Mouse (Mus musculus) neural tube, embryonic 15.5 days (tissue): ENCODE data around the gene Ywhag. TPM values are rescaled to one million over a fixed set of nuclear protein-coding genes. Genes with fewer than 3 reads are reported as not detected.

Experiments
- ATAC-seq: fragments of 200-750 bp; cut with Nextera tagmentation; 2 replicates; pipeline ENCODE4 v1.8.0; 2017; ENCODE audit warnings: mild to moderate bottlenecking, moderate TSS enrichment, moderate library complexity; ENCODE audit not compliant: low FRiP score
- H3K27ac ChIP-seq: fragments of 300-500 bp; sonication (generic); replicated peaks from 2 replicates; pipeline ENCODE4 v1.5.1; 2015; ENCODE audit warnings: mild to moderate bottlenecking, inconsistent platforms
- H3K27me3 ChIP-seq: fragments of 300-500 bp; sonication (generic); replicated peaks from 2 replicates; pipeline ENCODE4 v1.6.1; 2015; ENCODE audit warnings: inconsistent platforms
- H3K36me3 ChIP-seq: fragments of 300-500 bp; sonication (generic); 2 replicates; pipeline ENCODE4 v1.6.1; 2015; ENCODE audit warnings: inconsistent platforms
- H3K4me1 ChIP-seq: fragments of 300-500 bp; sonication (generic); 2 replicates; pipeline ENCODE4 v1.6.1; 2015; ENCODE audit warnings: inconsistent platforms
- H3K4me2 ChIP-seq: fragments of 300-500 bp; sonication (generic); 2 replicates; pipeline ENCODE4 v1.6.1; 2015; ENCODE audit warnings: inconsistent platforms, mild to moderate bottlenecking, moderate library complexity
- H3K4me3 ChIP-seq: fragments of 300-500 bp; sonication (generic); replicated peaks from 2 replicates; pipeline ENCODE4 v1.5.1; 2015; ENCODE audit warnings: mild to moderate bottlenecking, inconsistent platforms
- H3K9ac ChIP-seq: fragments of 300-500 bp; sonication (generic); replicated peaks from 2 replicates; pipeline ENCODE4 v1.6.1; 2015; ENCODE audit warnings: mild to moderate bottlenecking, inconsistent platforms
- H3K9me3 ChIP-seq: fragments of 300-500 bp; sonication (generic); replicated peaks from 2 replicates; pipeline ENCODE4 v1.6.1; 2016; ENCODE audit warnings: inconsistent platforms
- WGBS: fragments of 180-500 bp; shearing (Covaris S2); methylation state at CpG from one replicate; pipeline ENCODE4 v1.1.7; 2015; ENCODE audit warnings: mixed read lengths; 5-methylcytosine and 5-hydroxymethylcytosine counted together
- polyA plus RNA-seq: library from polyadenylated mRNA; unstranded; fragments of >200 nt; fragmentation: Nextera tagmentation; extraction: Ambion mirVana; gene quantifications from 2 replicates; pipeline ENCODE4 v1.2.1, GENCODE M21; 2015

Gene Ywhag
- polyA plus RNA-seq, 1 experiment from 2014 or later, result 868 TPM

- peak; percentile 31; the same call in 1 of the 2 replicates for ATAC-seq
- Histone ChIP-seq H3K9me3 (no peaks in the 10 kb centered on the region), H3K4me3 (peak overlapping the region; percentile 35; the same call in 1 of the 2 replicates), H3K4me2 (peak overlapping the region; percentile 66), H3K9ac (no peak overlapping the region), H3K36me3 (peaks cover 3% of the 10 kb centered on the region; the same call in 1 of the 2 replicates), H3K27me3 (no peaks in the 10 kb centered on the region), H3K27ac (peak overlapping the region; percentile 66; the same call in 1 of the 2 replicates), H3K4me1 (peaks cover 25% of the 10 kb centered on the region)
- WGBS, result 14% methylated on average over 8 of the region's 8 CpGs
These were observed 57.2 kb downstream of the Ywhag start for GRCm38 (mm10) chr5:135877180-135877579.

- peaks cover 6% of the 10 kb centered on the region; the same call in 1 of the 2 replicates for H3K36me3 ChIP-seq
- no peak overlapping the region for H3K27ac ChIP-seq
- WGBS, result 56% methylated on average over 9 of the region's 9 CpGs
- no peak for ATAC-seq
- no peak overlapping the region for H3K4me3 ChIP-seq
- peaks cover 7% of the 10 kb centered on the region for H3K27me3 ChIP-seq
- no peak overlapping the region for H3K4me2 ChIP-seq
- peaks cover 15% of the 10 kb centered on the region for H3K4me1 ChIP-seq
- no peak overlapping the region for H3K9ac ChIP-seq
- H3K9me3 ChIP-seq, result no peaks in the 10 kb centered on the region
These were observed 60.7 kb downstream of the Ywhag start for GRCm38 (mm10) chr5:135873753-135874152.

GRCm38 (mm10) chr5:135872996-135873395, 61.4 kb downstream of the Ywhag start:
- ATAC-seq, result no peak
- H3K9me3 ChIP-seq, result no peaks in the 10 kb centered on the region
- H3K27ac ChIP-seq, result no peak overlapping the region
- no peak overlapping the region for H3K4me3 ChIP-seq
- peak overlapping the region; percentile 6; the same call in 1 of the 2 replicates for H3K4me2 ChIP-seq
- peaks cover 15% of the 10 kb centered on the region for H3K4me1 ChIP-seq
- no peak overlapping the region for H3K9ac ChIP-seq
- 24% methylated on average over 16 of the region's 16 CpGs for WGBS
- peaks cover 8% of the 10 kb centered on the region for H3K27me3 ChIP-seq
- H3K36me3 ChIP-seq, result peaks cover 6% of the 10 kb centered on the region; the same call in 1 of the 2 replicates

GRCm38 (mm10) chr5:135870505-135870904, 63.9 kb downstream of the Ywhag start:
- Histone ChIP-seq H3K4me2 (no peak overlapping the region), H3K4me3 (no peak overlapping the region), H3K4me1 (peaks cover 11% of the 10 kb centered on the region), H3K36me3 (peaks cover 6% of the 10 kb centered on the region; the same call in 1 of the 2 replicates), H3K27ac (no peak overlapping the region), H3K9me3 (no peaks in the 10 kb centered on the region), H3K27me3 (peaks cover 8% of the 10 kb centered on the region), H3K9ac (no peak overlapping the region)
- ATAC-seq, result no peak
- 85% methylated on average over 5 of the region's 5 CpGs for WGBS

- WGBS, result 75% methylated on average over 14 of the region's 14 CpGs
- Histone ChIP-seq H3K9me3 (no peaks in the 10 kb centered on the region), H3K4me2 (peak overlapping the region; percentile 73), H3K9ac (no peak overlapping the region), H3K4me3 (no peak overlapping the region), H3K27ac (no peak overlapping the region), H3K27me3 (peaks cover 8% of the 10 kb centered on the region), H3K4me1 (peaks cover 11% of the 10 kb centered on the region), H3K36me3 (peaks cover 6% of the 10 kb centered on the region; the same call in 1 of the 2 replicates)
- no peak for ATAC-seq
These were observed 64.6 kb downstream of the Ywhag start for GRCm38 (mm10) chr5:135869661-135870423.

GRCm38 (mm10) chr5:135868653-135869052, 65.8 kb downstream of the Ywhag start:
- peak overlapping the region; percentile 73 for H3K4me2 ChIP-seq
- 4% methylated on average over 26 of the region's 27 CpGs for WGBS
- peaks cover 8% of the 10 kb centered on the region for H3K27me3 ChIP-seq
- peak overlapping the region; percentile 44 for H3K4me3 ChIP-seq
- H3K9me3 ChIP-seq, result no peaks in the 10 kb centered on the region
- peak overlapping the region; percentile 60 for H3K9ac ChIP-seq
- no peak overlapping the region for H3K27ac ChIP-seq
- H3K4me1 ChIP-seq, result peaks cover 11% of the 10 kb centered on the region
- peak; percentile 26; the same call in 1 of the 2 replicates for ATAC-seq
- H3K36me3 ChIP-seq, result peaks cover 8% of the 10 kb centered on the region; the same call in 1 of the 2 replicates

GRCm38 (mm10) chr5:135867637-135868593, 66.5 kb downstream of the Ywhag start:
- Histone ChIP-seq H3K9ac (peak overlapping the region; percentile 60), H3K4me3 (peak overlapping the region; percentile 44), H3K36me3 (peaks cover 8% of the 10 kb centered on the region; the same call in 1 of the 2 replicates), H3K27ac (peak overlapping the region; percentile 56; the same call in 1 of the 2 replicates), H3K27me3 (peaks cover 8% of the 10 kb centered on the region), H3K4me1 (peaks cover 11% of the 10 kb centered on the region), H3K4me2 (peak overlapping the region; percentile 73), H3K9me3 (no peaks in the 10 kb centered on the region)
- WGBS, result under 1% methylated on average over 76 of the region's 89 CpGs
- ATAC-seq, result peak; percentile 60

- Histone ChIP-seq H3K4me3 (no peak overlapping the region), H3K9ac (no peak overlapping the region), H3K27ac (no peak overlapping the region), H3K27me3 (peaks cover 8% of the 10 kb centered on the region), H3K9me3 (no peaks in the 10 kb centered on the region), H3K4me1 (peaks cover 11% of the 10 kb centered on the region), H3K4me2 (no peak overlapping the region), H3K36me3 (peaks cover 8% of the 10 kb centered on the region; the same call in 1 of the 2 replicates)
- ATAC-seq, result no peak
- 55% methylated on average over 8 of the region's 8 CpGs for WGBS
These were observed 67.8 kb downstream of the Ywhag start for GRCm38 (mm10) chr5:135866662-135867061.

Other genes starting within 250 kb of the Ywhag start
- gene Tmem120a, start 190.2 kb downstream of the Ywhag start, polyA plus RNA-seq, result 73.6 and 88.2 TPM in 2 replicates
- 0.36 and 0.88 TPM in 2 replicates for gene Styxl1, start 156.2 kb downstream of the Ywhag start, polyA plus RNA-seq
- gene Mdh2, start 156.1 kb downstream of the Ywhag start, polyA plus RNA-seq, result 658 and 665 TPM in 2 replicates
- 65.5 and 87.3 TPM in 2 replicates for gene Srrm3, start 127.7 kb downstream of the Ywhag start, polyA plus RNA-seq
- 36.4 and 38.1 TPM in 2 replicates for gene Hspb1, start 46.7 kb downstream of the Ywhag start, polyA plus RNA-seq
- gene Ssc4d, start 39.9 kb upstream of the Ywhag start, polyA plus RNA-seq, result 1.6 and 1.8 TPM in 2 replicates
- 0.14 and 0.27 TPM in 2 replicates for gene Zp3, start 45.5 kb upstream of the Ywhag start, polyA plus RNA-seq
- 22.5 and 25.2 TPM in 2 replicates for gene Dtx2, start 60.2 kb upstream of the Ywhag start, polyA plus RNA-seq
- 1.1 and 3.7 TPM in 2 replicates for gene Upk3b, start 103.9 kb upstream of the Ywhag start, polyA plus RNA-seq
- gene Upk3bl, start 119.9 kb upstream of the Ywhag start, polyA plus RNA-seq, result 1.2 TPM in 1 of 2 replicates, not detected in the other
- gene Rasa4, start 149.3 kb upstream of the Ywhag start, polyA plus RNA-seq, result 19.2 and 21.4 TPM in 2 replicates
- 216 and 226 TPM in 2 replicates for gene Polr2j, start 182.0 kb upstream of the Ywhag start, polyA plus RNA-seq
- 22.7 and 29.4 TPM in 2 replicates for gene Lrwd1, start 201.5 kb upstream of the Ywhag start, polyA plus RNA-seq
- 23.2 and 24.2 TPM in 2 replicates for gene Alkbh4, start 201.5 kb upstream of the Ywhag start, polyA plus RNA-seq
- gene Orai2, start 236.1 kb upstream of the Ywhag start, polyA plus RNA-seq, result 40.0 and 45.6 TPM in 2 replicates